Mouse (Mus musculus) limb, embryonic 12.5 days (tissue): ENCODE measurements at regions not wholly inside any gene's neighbourhood (a gene's known extent, or its start where the extent isn't known, plus 50 kb on each side); places are given as distances from the start of the nearest gene placed in this dataset. TPM values are rescaled to one million over a fixed set of nuclear protein-coding genes. Genes with fewer than 3 reads are reported as not detected.

Source experiments
- microRNA-seq: library from miRNA; unstranded; fragments of <30 nt; microRNA quantifications from one replicate; pipeline ENCODE4, GENCODE M21; 2017

Small RNA genes in the stretch of these regions (microRNA-seq; reads per million reads assigned to microRNA genes)
- gene Gm23162 (not detected), gene Gm26250 (not detected)
